9 mouse cellular contexts compared by ENCODE assay signal in the genomic region with DNA sequence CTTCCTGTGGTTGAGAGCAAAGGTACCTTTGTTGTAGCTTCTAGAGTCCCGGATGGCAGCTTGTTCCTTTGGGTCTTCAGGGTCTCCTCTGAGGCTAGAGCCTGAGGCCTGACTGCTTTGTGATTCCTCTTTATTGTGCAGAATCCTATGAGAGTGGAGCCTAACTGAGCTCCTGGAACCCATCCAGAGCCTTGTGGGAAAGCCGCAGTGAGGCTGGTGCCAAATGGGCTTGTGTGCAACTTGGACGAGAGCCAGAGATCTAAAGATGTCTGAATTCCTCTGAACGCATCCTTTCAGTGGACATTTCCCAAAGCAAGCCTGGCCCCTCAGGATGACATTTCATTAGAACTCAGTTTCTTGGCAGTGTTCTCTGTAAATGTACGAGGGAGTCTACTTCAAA.
A peak's percentile ranks its signal among the peaks of the same experiment; 100 is the strongest.
DNase-seq lines count a peak whose midpoint lies in the region; ATAC-seq lines count a peak whose summit lies in the region.
"Had no signal": no experiment of that assay in that cellular context is flagged by ENCODE, and none has a peak within 500 bp of the region (broad histone marks: within the 10 kb centered on the region; RNA-seq: fewer than 3 reads in every experiment).

No protein-coding gene starts in this region.

- H3K9ac ChIP-seq in forebrain, embryonic 12.5 days, result no peak overlapping the region
- H3K9ac ChIP-seq in neural tube, embryonic 12.5 days, result no peak overlapping the region
- H3K9ac ChIP-seq: liver, embryonic 15.5 days had no signal

- 64% methylated on average over 5 of the region's 5 CpGs for WGBS in forebrain, embryonic 12.5 days
- 91% methylated on average over 5 of the region's 5 CpGs for WGBS in forebrain, embryonic 10.5 days
- WGBS in neural tube, embryonic 12.5 days, result 66% methylated on average over 5 of the region's 5 CpGs

- H3K9me3 ChIP-seq in forebrain, embryonic 12.5 days, result no peaks in the 10 kb centered on the region
- H3K9me3 ChIP-seq in forebrain, embryonic 10.5 days, result no peaks in the 10 kb centered on the region
- no peaks in the 10 kb centered on the region for H3K9me3 ChIP-seq in neural tube, embryonic 12.5 days
- H3K9me3 ChIP-seq: liver, embryonic 15.5 days had no signal

- no peak overlapping the region for H3K4me3 ChIP-seq in forebrain, embryonic 12.5 days (replicated peaks)
- no peak overlapping the region for H3K4me3 ChIP-seq in forebrain, embryonic 10.5 days
- H3K4me3 ChIP-seq in neural tube, embryonic 12.5 days, result no peak overlapping the region
- H3K4me3 ChIP-seq: liver, embryonic 15.5 days had no signal

- peak overlapping the region; percentile 54 for H3K27ac ChIP-seq in forebrain, embryonic 12.5 days
- H3K27ac ChIP-seq in forebrain, embryonic 10.5 days, result no peak overlapping the region
- H3K27ac ChIP-seq in neural tube, embryonic 12.5 days, result no peak overlapping the region
- H3K27ac ChIP-seq: liver, embryonic 15.5 days had no signal

- no peaks in the 10 kb centered on the region for H3K36me3 ChIP-seq in forebrain, embryonic 12.5 days (replicated peaks)
- no peaks in the 10 kb centered on the region for H3K36me3 ChIP-seq in forebrain, embryonic 10.5 days (replicated peaks)
- H3K36me3 ChIP-seq in neural tube, embryonic 12.5 days, result no peaks in the 10 kb centered on the region
- H3K36me3 ChIP-seq: liver, embryonic 15.5 days had no signal

- DNase-seq in forebrain, embryonic 10.5 days (ENCODE audit: extremely low spot score, low spot score), result no peak
- DNase-seq in neural tube, embryonic 10.5 days (ENCODE audit: extremely low spot score, low spot score), result no peak
- peak; percentile 10 for DNase-seq in gastrocnemius, postnatal 25 days
- DNase-seq in layer of hippocampus, postnatal 36 days, result peak; percentile 29 to 33
- peak; percentile 63 to 66 for DNase-seq in right cerebral cortex, adult 2 months (ENCODE audit: low spot score in 2 of 2)

- no peaks in the 10 kb centered on the region for H3K27me3 ChIP-seq in forebrain, embryonic 12.5 days
- H3K27me3 ChIP-seq in forebrain, embryonic 10.5 days (ENCODE audit: poor library complexity, severe bottlenecking), result no peaks in the 10 kb centered on the region
- H3K27me3 ChIP-seq in neural tube, embryonic 12.5 days (replicated peaks), result no peaks in the 10 kb centered on the region
- H3K27me3 ChIP-seq: liver, embryonic 15.5 days had no signal

- peak; percentile 77; the same call in 1 of the 2 replicates for ATAC-seq in forebrain, embryonic 12.5 days (ENCODE audit: low FRiP score)
- 0 out of 2 replicates have a peak, but pooled peaks have one; percentile 17 for ATAC-seq in neural tube, embryonic 12.5 days (ENCODE audit: low FRiP score, low read depth)
- no peak for ATAC-seq in inflammation-experienced regulatory T-cells, adult 6 months

- H3K4me1 ChIP-seq in forebrain, embryonic 12.5 days, result no peaks in the 10 kb centered on the region
- H3K4me1 ChIP-seq in forebrain, embryonic 10.5 days, result no peaks in the 10 kb centered on the region
- 0 out of 2 replicates have a peak, but pooled peaks cover 4% of the 10 kb centered on the region for H3K4me1 ChIP-seq in neural tube, embryonic 12.5 days
- H3K4me1 ChIP-seq: liver, embryonic 15.5 days had no signal

- H3K4me2 ChIP-seq in forebrain, embryonic 12.5 days, result no peak overlapping the region
- H3K4me2 ChIP-seq in neural tube, embryonic 12.5 days (replicated peaks), result no peak overlapping the region
- H3K4me2 ChIP-seq: liver, embryonic 15.5 days had no signal

Comparison
In these comparisons a context has a peak if more than half of its experiments do, and no peak if none do; other contexts are left out.
1. DNase-seq: peak in gastrocnemius, postnatal 25 days (single experiment), layer of hippocampus, postnatal 36 days (2 of 2) and right cerebral cortex, adult 2 months (2 of 2); none in forebrain, embryonic 10.5 days (single experiment) and neural tube, embryonic 10.5 days (single experiment).